Mouse (Mus musculus) brain, adult 2 months (tissue): ENCODE measurements around the gene Lrrc57.
A peak's percentile ranks its signal among the peaks of the same experiment; 100 is the strongest.
"Not testable (repeated sequence)": the region's sequence is repeated elsewhere in the genome, so short reads cannot be mapped to it uniquely, and the experiment has no call there.

Experiments used
- DNase-seq: peaks from one replicate; pipeline ENCODE4 v3.0.0; 2011; ENCODE audit warnings: low read depth, low spot score

Lrrc57 gene

GRCm38 (mm10) chr2:120606021-120606690 lies 3.2 kb downstream of the Lrrc57 start:
- DNase-seq, result peak; percentile 74

- no peak for DNase-seq
Observed at GRCm38 (mm10) chr2:120599506-120599905, 9.8 kb downstream of the Lrrc57 start.

- DNase-seq, result peak; percentile 61
Observed at GRCm38 (mm10) chr2:120597734-120598133, 11.6 kb downstream of the Lrrc57 start.

GRCm38 (mm10) chr2:120592227-120592626 lies 17.1 kb downstream of the Lrrc57 start:
- peak; percentile 46 for DNase-seq

GRCm38 (mm10) chr2:120589759-120590158 lies 19.6 kb downstream of the Lrrc57 start:
- DNase-seq, result peak; percentile 91

- no peak for DNase-seq
Observed at GRCm38 (mm10) chr2:120578286-120578685, 31.0 kb downstream of the Lrrc57 start.

GRCm38 (mm10) chr2:120577799-120578198 lies 31.5 kb downstream of the Lrrc57 start:
- no peak for DNase-seq

- no peak for DNase-seq
Observed at GRCm38 (mm10) chr2:120575978-120576377, 33.3 kb downstream of the Lrrc57 start.

- peak; percentile 23 for DNase-seq
Observed at GRCm38 (mm10) chr2:120575121-120575520, 34.2 kb downstream of the Lrrc57 start.

GRCm38 (mm10) chr2:120572161-120572560 lies 37.2 kb downstream of the Lrrc57 start:
- DNase-seq, result not testable (repeated sequence)

GRCm38 (mm10) chr2:120571081-120571480 lies 38.2 kb downstream of the Lrrc57 start:
- DNase-seq, result no peak

- DNase-seq, result no peak
Observed at GRCm38 (mm10) chr2:120567798-120568320, 41.5 kb downstream of the Lrrc57 start.

- DNase-seq, result peak; percentile 96
Observed at GRCm38 (mm10) chr2:120566886-120567797, 42.2 kb downstream of the Lrrc57 start, which contains the start of gene Snap23. Gene Snap23, plus strand, starts transcription at chr2:120567671.

- no peak for DNase-seq
Observed at GRCm38 (mm10) chr2:120565363-120565762, 44.0 kb downstream of the Lrrc57 start.

GRCm38 (mm10) chr2:120564548-120565188 lies 44.7 kb downstream of the Lrrc57 start:
- not testable (repeated sequence) for DNase-seq

GRCm38 (mm10) chr2:120563235-120563990 lies 45.9 kb downstream of the Lrrc57 start, which contains the start of gene Zfp106:
Gene Zfp106, minus strand, starts transcription at chr2:120563843.
- DNase-seq, result peak; percentile 96

GRCm38 (mm10) chr2:120562859-120563234 lies 46.5 kb downstream of the Lrrc57 start:
- DNase-seq, result no peak

GRCm38 (mm10) chr2:120561524-120561923 lies 47.8 kb downstream of the Lrrc57 start:
- no peak for DNase-seq

GRCm38 (mm10) chr2:120558813-120559212 lies 50.5 kb downstream of the Lrrc57 start:
- no peak for DNase-seq

GRCm38 (mm10) chr2:120556868-120557267 lies 52.5 kb downstream of the Lrrc57 start:
- DNase-seq, result no peak
